8 mouse cellular contexts compared by ENCODE assay signal in the genomic region with DNA sequence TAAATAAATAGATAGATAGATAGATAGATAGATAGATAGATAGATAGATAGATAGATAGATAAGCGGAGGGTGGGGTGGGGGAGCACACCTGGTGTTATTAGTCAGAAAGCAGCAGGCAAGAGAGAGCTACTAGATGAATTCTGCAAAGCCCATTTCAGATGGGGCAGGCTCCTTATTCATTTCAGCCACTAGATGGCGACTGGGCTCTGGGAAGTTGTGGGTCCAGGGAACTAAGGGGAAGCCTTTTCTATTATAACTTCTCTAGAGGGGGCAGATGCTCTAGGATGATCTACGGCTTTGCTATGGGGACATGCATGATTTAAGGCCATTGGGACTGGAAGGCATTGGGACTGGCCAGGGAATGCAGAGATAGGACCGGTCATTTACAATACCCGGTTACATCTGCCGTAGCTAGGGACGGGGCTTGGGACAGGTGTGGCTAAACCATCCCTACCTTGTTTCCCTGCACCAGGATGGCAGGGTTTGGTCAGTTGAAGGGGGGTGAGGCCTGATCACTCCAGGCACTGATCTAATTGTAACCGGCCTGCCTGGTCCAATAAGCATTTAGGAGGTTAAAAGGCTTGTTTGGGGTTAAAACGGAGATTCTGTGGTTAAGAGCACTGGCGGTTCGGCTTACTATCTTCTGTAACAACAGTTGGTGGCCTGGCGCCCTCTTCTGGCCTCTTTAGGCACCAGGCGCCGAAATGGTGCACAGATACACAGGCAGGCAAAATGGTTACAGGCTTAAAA. TPM values are rescaled to one million over a fixed set of nuclear protein-coding genes. Genes with fewer than 3 reads are reported as not detected.
DNase-seq lines count a peak whose midpoint lies in the region; ATAC-seq and TF ChIP-seq lines count a peak whose summit lies in the region.

No protein-coding gene starts in this region.

- H3K4me3 ChIP-seq in cortical plate, adult 2 months (ENCODE audit: insufficient read depth, low read length): no peak overlapping the region
- H3K4me3 ChIP-seq in heart, embryonic 12.5 days: 0 out of 2 replicates have a peak overlapping the region, but pooled peaks have one; percentile 5

- H3K9me3 ChIP-seq in heart, embryonic 12.5 days (replicated peaks): 0 out of 2 replicates have a peak, but pooled peaks cover 2% of the 10 kb centered on the region

- peak; percentile 43 for DNase-seq in gastrocnemius, adult 18-20 months (ENCODE audit: low spot score)
- DNase-seq in gastrocnemius, adult 8-10 months (ENCODE audit: low spot score in 2 of 2): no peak
- DNase-seq in T-cell, adult 2 months (ENCODE audit: low spot score): peak; percentile 66
- DNase-seq in kidney, postnatal 10 days: peak; percentile 84
- peak; percentile 44 for DNase-seq in lung, postnatal 25 days (ENCODE audit: low spot score)
- DNase-seq in skeletal muscle tissue, adult 2 months (ENCODE audit: low read depth, low spot score): peak; percentile 23

- ATAC-seq in heart, embryonic 12.5 days (ENCODE audit: insufficient number of reproducible peaks, low FRiP score): 0 out of 2 replicates have a peak, but pooled peaks have one; percentile 38

- H3K27me3 ChIP-seq in heart, embryonic 12.5 days (replicated peaks): peaks cover 20% of the 10 kb centered on the region

- H3K36me3 ChIP-seq in heart, embryonic 12.5 days: no peaks in the 10 kb centered on the region

- WGBS in heart, embryonic 12.5 days: 9% methylated on average over 14 of the region's 14 CpGs

- no peak overlapping the region for H3K9ac ChIP-seq in heart, embryonic 12.5 days

- no peak for TF ChIP-seq POLR2A in cortical plate, adult 2 months (IDR thresholded peaks at IDR 0.05; ENCODE audit: extremely low read depth, insufficient read depth, low read length)

- no peak overlapping the region for H3K27ac ChIP-seq in cortical plate, adult 2 months (ENCODE audit: insufficient read depth, low read length)
- H3K27ac ChIP-seq in heart, embryonic 12.5 days (ENCODE audit: poor library complexity, severe bottlenecking): no peak overlapping the region

- H3K4me2 ChIP-seq in heart, embryonic 12.5 days: peak overlapping the region; percentile 44

- H3K4me1 ChIP-seq in cortical plate, adult 2 months (ENCODE audit: control insufficient read depth, insufficient read depth, low read length): no peaks in the 10 kb centered on the region
- no peaks in the 10 kb centered on the region for H3K4me1 ChIP-seq in heart, embryonic 12.5 days (replicated peaks)

- peak; percentile 67 for TF ChIP-seq CTCF in cortical plate, adult 2 months (IDR thresholded peaks at IDR 0.05; ENCODE audit: extremely low read depth, insufficient read depth, low read length)

RNA-seq across cellular contexts. Expression of gene Npffr1, which starts 7.2 kb away (rescaled TPM):
- total RNA-seq in gastrocnemius, adult 18-20 months (2021): under 1 TPM; 0.07 to 0.11 TPM
- not detected for total RNA-seq in gastrocnemius, adult 8-10 months (2022)
- 0.35 and 0.57 TPM in 2 replicates for polyA plus RNA-seq in cortical plate, adult 2 months (2012; rRNA removed)
- 0.05 and 0.06 TPM in 2 replicates for polyA plus RNA-seq in heart, embryonic 12.5 days (2016; fragmentation: Nextera tagmentation; extraction: Ambion mirVana)

RNA-seq across cellular contexts. Expression of gene Ppa1, which starts 45.9 kb away (rescaled TPM):
- 10 to 100 TPM; 57.6 to 68.1 TPM for total RNA-seq in gastrocnemius, adult 18-20 months (2021)
- 10 to 100 TPM; 52.1 to 64.3 (median 60.7) TPM for total RNA-seq in gastrocnemius, adult 8-10 months (2022)
- polyA plus RNA-seq in cortical plate, adult 2 months (2012; rRNA removed): 98.7 and 108 TPM in 2 replicates
- polyA plus RNA-seq in heart, embryonic 12.5 days (2016; fragmentation: Nextera tagmentation; extraction: Ambion mirVana): 130 and 132 TPM in 2 replicates

Comparison
In these comparisons a context has a peak if more than half of its experiments do, and no peak if none do; other contexts are left out.
1. DNase-seq: peak in gastrocnemius, adult 18-20 months (single experiment), T-cell, adult 2 months (single experiment), kidney, postnatal 10 days (single experiment), lung, postnatal 25 days (single experiment) and skeletal muscle tissue, adult 2 months (single experiment); none in gastrocnemius, adult 8-10 months (0 of 2).